Mouse (Mus musculus): ENCODE data around the gene Aldh1b1. TPM values are rescaled to one million over a fixed set of nuclear protein-coding genes. Genes with fewer than 3 reads are reported as not detected.
A peak's percentile ranks its signal among the peaks of the same experiment; 100 is the strongest.

Aldh1b1 gene
- polyA plus RNA-seq, 1 experiment from 2014 or later, result 91.5 TPM

DNA sequence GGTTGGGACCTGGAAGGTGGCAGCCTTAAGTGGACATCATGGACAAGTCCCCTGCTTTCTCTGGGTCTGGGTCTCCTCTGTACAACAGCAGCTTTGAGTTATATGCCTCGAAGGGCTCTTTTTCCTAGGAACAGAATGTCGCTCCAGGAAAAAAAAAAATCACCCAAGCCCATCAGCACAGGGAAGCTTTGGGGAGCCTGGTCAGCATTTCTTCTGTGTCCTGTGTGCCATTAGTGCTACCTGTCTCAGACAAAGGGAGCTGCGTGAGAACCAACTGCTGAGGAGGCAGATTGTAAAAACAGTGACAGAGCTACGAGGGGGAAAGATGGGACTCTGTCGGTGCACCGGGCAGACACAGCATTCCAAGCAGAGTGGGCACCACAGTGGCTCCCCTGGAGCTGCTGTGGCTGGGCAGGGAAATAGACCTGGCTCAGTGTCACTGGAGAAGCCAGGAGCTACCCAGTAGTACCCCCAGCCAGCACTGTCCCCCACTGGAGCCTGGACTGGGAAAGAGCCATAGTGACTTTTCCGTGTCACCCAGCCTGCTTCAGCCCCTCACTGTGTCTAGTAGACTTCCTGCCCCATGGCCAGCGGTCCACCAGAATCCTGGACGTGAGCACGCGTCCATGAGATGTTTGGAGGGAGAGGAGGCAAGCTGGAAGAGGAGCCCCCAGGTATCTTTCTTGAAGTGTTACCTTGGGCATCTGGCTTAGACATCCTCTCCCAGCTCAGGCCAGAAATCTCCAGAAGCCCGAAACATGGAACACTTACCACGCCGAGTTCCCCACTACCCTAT lies 26.1 kb downstream of the Aldh1b1 start:
- Histone ChIP-seq H3K4me3 (ENCODE audit: low read depth, low read length) (no peak overlapping the region), H3K27me3 (ENCODE audit: insufficient read depth, low read length) (peaks cover 54% of the 10 kb centered on the region), H3K9me3 (ENCODE audit: low read length) (no peaks in the 10 kb centered on the region), H3K27ac (ENCODE audit: low read depth) (no peak overlapping the region), H3K4me1 (ENCODE audit: insufficient read depth) (no peaks in the 10 kb centered on the region), H3K9ac (replicated peaks) (no peak overlapping the region), H3K36me3 (replicated peaks; ENCODE audit: insufficient read depth, low read length) (no peaks in the 10 kb centered on the region), H3K4me2 (ENCODE audit: low read depth, low read length) (no peak overlapping the region)
- ATAC-seq (no peak), DNase-seq (no peak)
- TF ChIP-seq CTCF (IDR thresholded peaks at IDR 0.05; ENCODE audit: low read depth) (no peak), EP300 (IDR thresholded peaks at IDR 0.05; ENCODE audit: low read depth) (no peak)
- WGBS (ENCODE audit: insufficient replicate concordance), result 29% methylated on average over 14 of the region's 14 CpGs

GRCm38 (mm10) chr4:45826275-45827040 lies 27.6 kb downstream of the Aldh1b1 start, which contains the start of gene Igfbpl1:
Igfbpl1 (minus strand) TSS chr4:45826923.
- WGBS (ENCODE audit: insufficient replicate concordance), result 2% methylated on average over 85 of the region's 91 CpGs
- no peak for DNase-seq
- no peaks in the 10 kb centered on the region for H3K4me1 ChIP-seq (ENCODE audit: insufficient read depth)
- TF ChIP-seq CTCF (IDR thresholded peaks at IDR 0.05; ENCODE audit: low read depth), result no peak
- H3K27ac ChIP-seq (ENCODE audit: low read depth), result no peak within 1 kb of the TSS
- peaks cover 61% of the 10 kb centered on the region for H3K27me3 ChIP-seq (ENCODE audit: insufficient read depth, low read length)
- no peaks in the 10 kb centered on the region for H3K36me3 ChIP-seq (replicated peaks; ENCODE audit: insufficient read depth, low read length)
- no peaks in the 10 kb centered on the region for H3K9me3 ChIP-seq (ENCODE audit: low read length)
- ATAC-seq, result no peak
- no peak within 1 kb of the TSS for H3K9ac ChIP-seq (replicated peaks)
- peak within 1 kb of the TSS; percentile 13; the same call in 1 of the 2 replicates for H3K4me3 ChIP-seq (ENCODE audit: low read depth, low read length)
- H3K4me2 ChIP-seq (ENCODE audit: low read depth, low read length), result no peak within 1 kb of the TSS

DNA sequence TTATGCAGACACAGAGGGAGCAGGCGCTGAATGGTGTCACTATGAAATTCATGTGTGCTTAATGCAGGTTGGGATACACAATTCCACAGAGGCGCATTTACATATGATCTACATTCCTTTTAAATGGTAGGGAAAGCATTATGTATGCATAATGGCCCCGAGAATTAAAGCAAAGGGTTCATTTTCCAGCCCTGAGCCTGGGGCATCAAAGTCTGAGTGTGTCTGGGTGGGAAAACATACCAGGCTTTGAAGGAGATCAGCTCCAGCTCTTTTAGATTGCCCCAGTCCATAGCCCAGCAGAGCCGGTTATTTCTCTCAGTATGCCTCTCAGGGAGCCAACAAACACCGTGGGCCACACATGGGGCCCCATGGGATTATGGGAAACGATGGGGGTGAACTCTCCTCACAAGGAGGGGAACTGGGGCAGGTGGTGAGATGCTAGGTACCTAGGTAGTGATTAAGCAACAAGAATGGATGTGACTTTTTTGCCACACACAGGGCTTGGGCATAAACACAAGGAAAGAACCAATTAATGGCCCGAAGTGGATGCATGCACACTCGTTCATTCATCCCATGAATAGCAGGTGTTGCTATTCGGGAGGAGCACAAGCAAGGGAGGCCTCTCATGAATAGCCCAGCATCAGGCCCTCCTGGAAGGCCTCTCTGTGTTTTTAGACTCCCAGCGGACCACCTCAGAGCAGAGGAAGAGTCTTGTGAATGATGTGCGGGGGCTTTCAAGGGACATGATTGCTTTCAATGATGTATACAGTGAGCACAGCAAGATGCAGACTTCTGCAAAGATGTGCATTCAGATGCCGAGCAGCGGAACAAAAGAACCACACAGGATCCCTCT lies 31.3 kb downstream of the Aldh1b1 start:
- no peak overlapping the region for H3K27ac ChIP-seq (ENCODE audit: low read depth)
- H3K4me1 ChIP-seq (ENCODE audit: insufficient read depth), result no peaks in the 10 kb centered on the region
- TF ChIP-seq CTCF (IDR thresholded peaks at IDR 0.05; ENCODE audit: low read depth) (no peak), EP300 (IDR thresholded peaks at IDR 0.05; ENCODE audit: low read depth) (no peak)
- no peak overlapping the region for H3K9ac ChIP-seq (replicated peaks)
- peaks cover 45% of the 10 kb centered on the region for H3K27me3 ChIP-seq (ENCODE audit: insufficient read depth, low read length)
- H3K4me3 ChIP-seq (ENCODE audit: low read depth, low read length), result no peak overlapping the region
- WGBS (ENCODE audit: insufficient replicate concordance), result 60% methylated on average over 13 of the region's 13 CpGs
- no peak for DNase-seq
- H3K36me3 ChIP-seq (replicated peaks; ENCODE audit: insufficient read depth, low read length), result no peaks in the 10 kb centered on the region
- no peak for ATAC-seq
- no peak overlapping the region for H3K4me2 ChIP-seq (ENCODE audit: low read depth, low read length)
- H3K9me3 ChIP-seq (ENCODE audit: low read length), result no peaks in the 10 kb centered on the region

GRCm38 (mm10) chr4:45831996-45832395 lies 33.2 kb downstream of the Aldh1b1 start:
- no peak for DNase-seq
- no peaks in the 10 kb centered on the region for H3K9me3 ChIP-seq (ENCODE audit: low read length)
- no peaks in the 10 kb centered on the region for H3K36me3 ChIP-seq (replicated peaks; ENCODE audit: insufficient read depth, low read length)
- no peak overlapping the region for H3K4me3 ChIP-seq (ENCODE audit: low read depth, low read length)
- no peak overlapping the region for H3K4me2 ChIP-seq (ENCODE audit: low read depth, low read length)
- ATAC-seq, result no peak
- WGBS (ENCODE audit: insufficient replicate concordance), result 85% methylated on average over 7 of the region's 7 CpGs
- no peak for TF ChIP-seq EP300 (IDR thresholded peaks at IDR 0.05; ENCODE audit: low read depth)
- TF ChIP-seq CTCF (IDR thresholded peaks at IDR 0.05; ENCODE audit: low read depth), result no peak
- no peak overlapping the region for H3K9ac ChIP-seq (replicated peaks)
- H3K4me1 ChIP-seq (ENCODE audit: insufficient read depth), result no peaks in the 10 kb centered on the region
- no peak overlapping the region for H3K27ac ChIP-seq (ENCODE audit: low read depth)
- peaks cover 29% of the 10 kb centered on the region for H3K27me3 ChIP-seq (ENCODE audit: insufficient read depth, low read length)

- no peak for TF ChIP-seq CTCF (IDR thresholded peaks at IDR 0.05; ENCODE audit: low read depth)
- Histone ChIP-seq H3K4me2 (ENCODE audit: low read depth, low read length) (no peak overlapping the region), H3K4me3 (ENCODE audit: low read depth, low read length) (no peak overlapping the region), H3K27me3 (ENCODE audit: insufficient read depth, low read length) (peaks cover 14% of the 10 kb centered on the region), H3K9ac (replicated peaks) (no peak overlapping the region), H3K27ac (ENCODE audit: low read depth) (no peak overlapping the region), H3K9me3 (ENCODE audit: low read length) (no peaks in the 10 kb centered on the region), H3K4me1 (ENCODE audit: insufficient read depth) (no peaks in the 10 kb centered on the region), H3K36me3 (replicated peaks; ENCODE audit: insufficient read depth, low read length) (no peaks in the 10 kb centered on the region)
- 33% methylated on average over 5 of the region's 5 CpGs for WGBS (ENCODE audit: insufficient replicate concordance)
- no peak for ATAC-seq
- DNase-seq, result no peak
Observed at GRCm38 (mm10) chr4:45833461-45833860, 34.6 kb downstream of the Aldh1b1 start.

GRCm38 (mm10) chr4:45844355-45844754 lies 45.5 kb downstream of the Aldh1b1 start:
- peaks cover 6% of the 10 kb centered on the region; the same call in 1 of the 2 replicates for H3K4me1 ChIP-seq (ENCODE audit: insufficient read depth)
- H3K4me3 ChIP-seq (ENCODE audit: low read depth, low read length), result no peak overlapping the region
- ATAC-seq (no peak), DNase-seq (peak; percentile 67)
- H3K36me3 ChIP-seq (replicated peaks; ENCODE audit: insufficient read depth, low read length), result no peaks in the 10 kb centered on the region
- TF ChIP-seq EP300 (IDR thresholded peaks at IDR 0.05; ENCODE audit: low read depth), result no peak
- TF ChIP-seq CTCF (IDR thresholded peaks at IDR 0.05; ENCODE audit: low read depth), result peak; percentile 76
- H3K9me3 ChIP-seq (ENCODE audit: low read length), result no peaks in the 10 kb centered on the region
- no peak overlapping the region for H3K27ac ChIP-seq (ENCODE audit: low read depth)
- H3K9ac ChIP-seq (replicated peaks), result no peak overlapping the region
- H3K27me3 ChIP-seq (ENCODE audit: insufficient read depth, low read length), result no peaks in the 10 kb centered on the region
- WGBS (ENCODE audit: insufficient replicate concordance), result 36% methylated on average over 14 of the region's 14 CpGs
- no peak overlapping the region for H3K4me2 ChIP-seq (ENCODE audit: low read depth, low read length)
